Mouse (Mus musculus): ENCODE measurements around the gene Gtf2a1l. TPM values are rescaled to one million over a fixed set of nuclear protein-coding genes. Genes with fewer than 3 reads are reported as not detected.
A peak's percentile ranks its signal among the peaks of the same experiment; 100 is the strongest.

Gtf2a1l gene
- 0.47 and 0.53 TPM in 2 replicates for polyA plus RNA-seq (2015; fragmentation: Nextera tagmentation; extraction: Ambion mirVana)

DNA sequence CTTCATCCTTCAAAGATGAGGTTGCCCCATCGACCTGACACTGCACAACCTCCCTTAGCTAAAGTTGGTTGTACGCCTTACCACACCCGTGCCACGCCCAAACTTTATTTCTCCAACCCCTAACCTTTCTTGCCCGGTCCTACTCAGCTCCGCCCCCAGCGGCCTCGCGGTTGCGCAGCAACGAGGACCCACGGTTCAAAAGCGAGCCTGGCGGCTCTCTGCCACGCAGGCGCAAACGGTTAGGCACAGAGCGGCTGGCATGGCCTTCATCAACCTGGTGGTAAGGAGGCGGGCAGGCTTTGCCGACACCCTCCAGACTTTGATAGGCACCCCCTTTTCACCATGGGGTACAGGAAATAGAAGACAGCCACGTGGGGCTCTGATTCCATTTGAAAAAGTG is at the start of gene Gtf2a1l:
TSS of gene Gtf2a1l (plus strand) at position 209 of the 400 bp plus-strand sequence.
- H3K9me3 ChIP-seq (replicated peaks) = no peaks in the 10 kb centered on the region
- H3K4me1 ChIP-seq = 0 out of 2 replicates have a peak, but pooled peaks cover 6% of the 10 kb centered on the region
- WGBS = 41% methylated on average over 21 of the region's 21 CpGs
- no peaks in the 10 kb centered on the region for H3K27me3 ChIP-seq
- no peak within 1 kb of the TSS for H3K9ac ChIP-seq
- H3K36me3 ChIP-seq = no peaks in the 10 kb centered on the region
- H3K4me3 ChIP-seq (replicated peaks) = 0 out of 2 replicates have a peak within 1 kb of the TSS, but pooled peaks have one; percentile 8
- no peak for ATAC-seq (ENCODE audit: insufficient number of reproducible peaks, low FRiP score, low TSS enrichment, low read depth)
- peak within 1 kb of the TSS; percentile 42 for H3K4me2 ChIP-seq (replicated peaks)
- no peak within 1 kb of the TSS for H3K27ac ChIP-seq (replicated peaks)

DNA sequence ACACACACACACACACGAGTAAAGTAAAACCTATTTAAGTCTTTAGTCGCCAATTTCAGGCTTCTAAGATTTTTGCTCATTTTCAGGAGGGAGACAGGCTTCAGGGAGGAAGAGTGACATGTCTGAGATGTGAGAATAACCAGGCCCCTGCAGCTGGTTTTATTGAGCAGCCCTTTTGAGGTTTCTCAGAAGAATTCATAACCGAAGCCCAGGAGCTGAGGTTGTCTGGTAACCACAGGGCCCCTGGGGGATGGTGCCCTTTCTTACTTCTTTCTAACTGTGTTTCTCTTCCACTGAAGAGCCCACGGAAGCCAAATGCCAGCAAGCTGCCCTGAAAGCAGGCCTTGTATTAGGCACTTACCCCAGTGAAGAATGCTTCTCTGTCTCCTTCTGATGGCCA is 47.5 kb upstream of the Gtf2a1l start:
- H3K4me3 ChIP-seq (replicated peaks) = no peak overlapping the region
- 48% methylated on average over 4 of the region's 4 CpGs for WGBS
- ATAC-seq (ENCODE audit: insufficient number of reproducible peaks, low FRiP score, low TSS enrichment, low read depth) = peak; percentile 29; the same call in 1 of the 2 replicates

GRCm38 (mm10) chr17:88621374-88621773 is 47.1 kb upstream of the Gtf2a1l start:
- H3K27me3 ChIP-seq = no peaks in the 10 kb centered on the region
- peaks cover 24% of the 10 kb centered on the region for H3K36me3 ChIP-seq
- H3K4me1 ChIP-seq = peaks cover 13% of the 10 kb centered on the region
- H3K4me3 ChIP-seq (replicated peaks) = no peak overlapping the region
- H3K4me2 ChIP-seq (replicated peaks) = no peak overlapping the region
- no peaks in the 10 kb centered on the region for H3K9me3 ChIP-seq (replicated peaks)
- ATAC-seq (ENCODE audit: insufficient number of reproducible peaks, low FRiP score, low TSS enrichment, low read depth) = no peak
- H3K9ac ChIP-seq = no peak overlapping the region
- no peak overlapping the region for H3K27ac ChIP-seq (replicated peaks)
- 90% methylated on average over 3 of the region's 3 CpGs for WGBS

More for the DNA sequence above, 47.5 kb upstream of the Gtf2a1l start:
- Histone ChIP-seq H3K9ac (no peak overlapping the region), H3K4me1 (peaks cover 9% of the 10 kb centered on the region), H3K9me3 (replicated peaks) (no peaks in the 10 kb centered on the region), H3K27me3 (no peaks in the 10 kb centered on the region), H3K27ac (replicated peaks) (no peak overlapping the region), H3K4me2 (replicated peaks) (no peak overlapping the region), H3K36me3 (peaks cover 24% of the 10 kb centered on the region)

DNA sequence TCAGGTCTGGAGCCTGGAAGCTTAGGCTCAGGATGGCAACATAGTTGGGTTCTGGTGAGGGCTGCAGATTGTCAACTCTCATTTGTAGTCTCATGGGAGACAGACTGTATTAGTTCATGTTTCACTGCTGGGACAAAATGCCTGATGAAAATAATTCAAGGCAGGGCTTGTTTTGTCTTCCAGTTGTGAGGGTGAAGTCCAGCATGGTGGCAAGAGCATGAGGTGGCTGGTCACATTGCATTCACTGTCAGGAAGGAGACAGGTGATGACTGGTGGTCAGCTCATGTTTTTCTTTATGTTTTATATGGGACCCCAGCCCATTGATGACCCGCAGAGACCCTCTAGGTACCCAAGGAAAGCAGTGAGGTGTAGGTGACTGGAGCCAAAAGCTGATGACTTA is 45.7 kb upstream of the Gtf2a1l start:
- no peaks in the 10 kb centered on the region for H3K9me3 ChIP-seq (replicated peaks)
- H3K27ac ChIP-seq (replicated peaks) = no peak overlapping the region
- H3K9ac ChIP-seq = no peak overlapping the region
- H3K36me3 ChIP-seq = peaks cover 24% of the 10 kb centered on the region
- H3K4me3 ChIP-seq (replicated peaks) = no peak overlapping the region
- peaks cover 26% of the 10 kb centered on the region for H3K4me1 ChIP-seq
- ATAC-seq (ENCODE audit: insufficient number of reproducible peaks, low FRiP score, low TSS enrichment, low read depth) = no peak
- no peak overlapping the region for H3K4me2 ChIP-seq (replicated peaks)
- 92% methylated on average over 1 of the region's 1 CpGs for WGBS
- no peaks in the 10 kb centered on the region for H3K27me3 ChIP-seq

DNA sequence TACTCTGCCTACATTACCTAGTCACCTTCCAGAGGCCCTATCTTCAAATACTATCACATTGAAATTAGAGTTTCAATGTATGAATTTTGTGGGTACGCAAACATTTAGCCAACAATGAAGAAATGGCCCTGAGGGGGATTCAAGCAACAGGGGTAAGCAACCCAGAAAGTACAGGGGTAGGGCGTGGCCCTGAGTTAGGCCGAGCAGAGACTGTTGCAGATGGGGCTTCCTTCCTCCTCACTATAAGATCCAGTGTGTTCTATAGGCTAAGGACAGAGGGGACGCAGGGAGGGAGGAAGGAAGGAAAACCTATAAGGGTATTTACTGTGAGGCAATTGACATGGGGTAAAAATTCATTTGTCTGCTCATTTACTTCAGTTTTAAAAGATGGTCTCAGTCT is 44.1 kb upstream of the Gtf2a1l start:
- Histone ChIP-seq H3K9ac (no peak overlapping the region), H3K27me3 (no peaks in the 10 kb centered on the region), H3K4me3 (replicated peaks) (no peak overlapping the region), H3K4me1 (peaks cover 42% of the 10 kb centered on the region), H3K4me2 (replicated peaks) (no peak overlapping the region), H3K27ac (replicated peaks) (no peak overlapping the region), H3K9me3 (replicated peaks) (no peaks in the 10 kb centered on the region), H3K36me3 (peaks cover 24% of the 10 kb centered on the region)
- no peak for ATAC-seq (ENCODE audit: insufficient number of reproducible peaks, low FRiP score, low TSS enrichment, low read depth)
- WGBS = 67% methylated on average over 4 of the region's 4 CpGs

DNA sequence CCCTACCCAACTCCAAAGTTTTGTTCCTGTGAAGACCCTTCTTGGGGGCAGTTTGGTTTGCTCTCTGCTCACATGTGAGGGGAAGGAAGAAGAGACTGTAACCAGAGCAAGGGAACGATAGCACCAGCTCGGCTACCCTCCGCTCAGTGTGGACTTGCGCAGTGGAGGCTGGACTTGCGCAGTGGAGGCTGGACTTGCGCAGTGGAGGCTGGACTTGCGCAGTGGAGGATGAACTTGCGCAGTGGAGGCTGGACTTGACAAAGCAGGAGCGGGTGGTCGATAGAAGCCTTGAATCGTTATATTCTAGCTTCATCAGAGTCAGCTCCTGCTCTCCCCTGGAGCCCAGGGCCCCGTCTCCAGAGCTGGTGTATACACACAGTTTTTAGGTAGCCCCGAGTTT is 43.1 kb upstream of the Gtf2a1l start:
- ATAC-seq (ENCODE audit: insufficient number of reproducible peaks, low FRiP score, low TSS enrichment, low read depth) = no peak
- Histone ChIP-seq H3K27me3 (no peaks in the 10 kb centered on the region), H3K36me3 (peaks cover 24% of the 10 kb centered on the region), H3K4me3 (replicated peaks) (no peak overlapping the region), H3K4me2 (replicated peaks) (no peak overlapping the region), H3K9ac (no peak overlapping the region), H3K27ac (replicated peaks) (peak overlapping the region; percentile 86), H3K4me1 (peaks cover 52% of the 10 kb centered on the region), H3K9me3 (replicated peaks) (no peaks in the 10 kb centered on the region)
- 87% methylated on average over 13 of the region's 13 CpGs for WGBS

DNA sequence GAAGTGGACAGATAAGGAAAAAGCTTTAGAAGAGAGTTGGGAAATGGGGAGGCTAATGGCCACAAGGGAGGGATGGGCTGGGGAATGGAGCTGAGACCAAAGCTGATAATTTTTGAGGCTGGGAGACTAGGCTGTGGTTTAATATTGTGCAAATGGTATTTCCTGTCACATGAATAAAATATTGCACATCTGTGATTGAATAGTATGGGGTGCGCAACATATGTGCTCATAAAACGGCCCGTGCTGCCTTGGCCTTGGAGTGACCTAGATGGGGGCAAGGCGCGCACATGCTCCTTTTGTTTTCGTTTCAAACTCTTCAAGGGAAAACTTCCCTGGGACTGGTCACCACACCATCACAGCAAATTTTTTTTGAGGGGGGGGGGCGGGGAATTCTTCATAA is 42.5 kb upstream of the Gtf2a1l start:
- H3K4me2 ChIP-seq (replicated peaks) = peak overlapping the region; percentile 29; the same call in 1 of the 2 replicates
- peaks cover 20% of the 10 kb centered on the region for H3K36me3 ChIP-seq
- no peak overlapping the region for H3K4me3 ChIP-seq (replicated peaks)
- peaks cover 58% of the 10 kb centered on the region for H3K4me1 ChIP-seq
- H3K9ac ChIP-seq = no peak overlapping the region
- peak overlapping the region; percentile 86 for H3K27ac ChIP-seq (replicated peaks)
- 0 out of 2 replicates have a peak, but pooled peaks have one; percentile 17 for ATAC-seq (ENCODE audit: insufficient number of reproducible peaks, low FRiP score, low TSS enrichment, low read depth)
- no peaks in the 10 kb centered on the region for H3K27me3 ChIP-seq
- no peaks in the 10 kb centered on the region for H3K9me3 ChIP-seq (replicated peaks)
- 51% methylated on average over 7 of the region's 7 CpGs for WGBS

- H3K4me2 ChIP-seq (replicated peaks) = peak overlapping the region; percentile 29
- peaks cover 16% of the 10 kb centered on the region for H3K36me3 ChIP-seq
- peaks cover 62% of the 10 kb centered on the region for H3K4me1 ChIP-seq
- H3K27ac ChIP-seq (replicated peaks) = peak overlapping the region; percentile 86
- no peak for ATAC-seq (ENCODE audit: insufficient number of reproducible peaks, low FRiP score, low TSS enrichment, low read depth)
- WGBS = 14% methylated on average over 7 of the region's 7 CpGs
- no peak overlapping the region; the same call in 1 of the 2 replicates for H3K4me3 ChIP-seq (replicated peaks)
- no peaks in the 10 kb centered on the region for H3K27me3 ChIP-seq
- H3K9ac ChIP-seq = no peak overlapping the region
- H3K9me3 ChIP-seq (replicated peaks) = no peaks in the 10 kb centered on the region
Measured at GRCm38 (mm10) chr17:88626347-88626811, 42.1 kb upstream of the Gtf2a1l start.

DNA sequence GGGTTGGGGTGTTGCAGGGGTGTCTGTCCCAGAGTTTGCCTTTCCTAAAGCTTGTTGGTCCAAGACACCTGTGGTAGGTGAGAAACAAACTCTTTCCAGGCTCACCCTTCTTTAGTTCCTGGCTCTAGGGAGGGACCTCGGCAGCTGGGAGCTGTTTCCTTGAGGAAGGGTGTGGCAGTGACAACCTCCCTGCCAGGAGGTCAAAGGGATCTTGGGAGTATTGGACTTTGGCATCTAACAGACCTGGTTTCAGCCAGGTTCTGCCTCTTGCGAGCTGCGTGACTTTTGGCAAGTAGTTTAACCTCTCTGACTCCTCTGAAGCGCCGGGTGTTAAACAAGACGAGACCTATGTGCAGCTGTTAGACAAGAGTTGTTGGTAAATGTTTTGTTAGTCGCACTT is 41.3 kb upstream of the Gtf2a1l start:
- 66% methylated on average over 7 of the region's 7 CpGs for WGBS
- Histone ChIP-seq H3K4me2 (replicated peaks) (peak overlapping the region; percentile 29), H3K27me3 (no peaks in the 10 kb centered on the region), H3K9ac (no peak overlapping the region), H3K36me3 (peaks cover 9% of the 10 kb centered on the region; the same call in 1 of the 2 replicates), H3K27ac (replicated peaks) (peak overlapping the region; percentile 86), H3K4me1 (peaks cover 69% of the 10 kb centered on the region), H3K9me3 (replicated peaks) (no peaks in the 10 kb centered on the region), H3K4me3 (replicated peaks) (no peak overlapping the region)
- ATAC-seq (ENCODE audit: insufficient number of reproducible peaks, low FRiP score, low TSS enrichment, low read depth) = no peak

DNA sequence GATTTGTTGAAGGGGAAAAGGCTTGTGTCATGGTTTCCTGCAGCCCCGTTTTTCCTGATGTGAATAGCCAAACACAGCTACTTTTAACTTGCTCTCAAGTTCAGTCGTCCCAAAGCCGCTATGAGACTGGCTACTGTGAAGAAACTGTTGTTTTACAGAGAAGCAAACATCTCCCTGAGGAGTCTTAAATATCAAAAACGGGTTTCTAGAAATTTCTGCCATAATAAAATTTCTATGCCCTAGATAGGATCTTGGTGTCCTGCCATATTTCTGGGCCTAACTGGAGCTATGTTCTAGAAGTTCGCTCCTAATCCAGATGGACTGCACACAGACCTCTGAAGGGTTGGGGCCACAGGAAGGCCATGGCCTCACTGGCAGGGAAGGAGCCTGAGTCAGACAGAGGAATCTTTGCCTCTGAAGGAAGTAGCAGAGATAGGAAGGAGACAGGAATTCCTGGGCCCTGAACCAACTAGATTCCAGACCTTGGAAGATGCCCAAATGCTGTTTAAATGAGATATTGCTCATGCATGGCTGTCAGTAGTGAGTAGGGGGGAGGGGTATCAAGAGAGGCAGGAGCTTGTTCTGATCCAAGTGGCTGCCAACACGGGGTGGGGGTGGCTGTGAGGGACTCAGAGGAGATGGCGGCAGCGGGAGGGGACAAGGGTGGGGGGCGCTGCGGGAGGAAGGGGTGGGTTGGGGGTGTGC is 39.6 kb upstream of the Gtf2a1l start:
- no peak overlapping the region for H3K4me3 ChIP-seq (replicated peaks)
- H3K27ac ChIP-seq (replicated peaks) = peak overlapping the region; percentile 96
- no peak overlapping the region for H3K9ac ChIP-seq
- no peaks in the 10 kb centered on the region for H3K36me3 ChIP-seq
- no peaks in the 10 kb centered on the region for H3K9me3 ChIP-seq (replicated peaks)
- no peaks in the 10 kb centered on the region for H3K27me3 ChIP-seq
- H3K4me2 ChIP-seq (replicated peaks) = peak overlapping the region; percentile 32
- peak; percentile 22 for ATAC-seq (ENCODE audit: insufficient number of reproducible peaks, low FRiP score, low TSS enrichment, low read depth)
- WGBS = 28% methylated on average over 10 of the region's 10 CpGs
- peaks cover 71% of the 10 kb centered on the region for H3K4me1 ChIP-seq

GRCm38 (mm10) chr17:88629381-88629759 is 39.1 kb upstream of the Gtf2a1l start:
- Histone ChIP-seq H3K4me1 (peaks cover 71% of the 10 kb centered on the region), H3K27me3 (no peaks in the 10 kb centered on the region), H3K9ac (no peak overlapping the region), H3K4me3 (replicated peaks) (no peak overlapping the region), H3K36me3 (no peaks in the 10 kb centered on the region), H3K9me3 (replicated peaks) (no peaks in the 10 kb centered on the region), H3K4me2 (replicated peaks) (peak overlapping the region; percentile 32), H3K27ac (replicated peaks) (peak overlapping the region; percentile 96)
- WGBS = 7% methylated on average over 4 of the region's 4 CpGs
- ATAC-seq (ENCODE audit: insufficient number of reproducible peaks, low FRiP score, low TSS enrichment, low read depth) = peak; percentile 44
